Mouse (Mus musculus) liver, embryonic 14.5 days (tissue): ENCODE results near the gene Apbb1ip. TPM values are rescaled to one million over a fixed set of nuclear protein-coding genes. Genes with fewer than 3 reads are reported as not detected.

ENCODE experiments used
- ATAC-seq: fragments of 200-750 bp; cut with Nextera tagmentation; 2 replicates; pipeline ENCODE4 v1.8.0; 2017; ENCODE audit warnings: moderate number of reproducible peaks, mild to moderate bottlenecking, moderate library complexity; ENCODE audit not compliant: insufficient read depth
- DNase-seq, 3 experiments: peaks; one replicate each; pipeline ENCODE4 v3.0.0-alpha.2; 2012 to 2013; ENCODE audit warnings: low read depth in 3 of 3, low spot score in 3 of 3
- H3K27ac ChIP-seq: fragments of 300-500 bp; sonication (generic); 2 replicates; pipeline ENCODE4 v1.5.1; 2014; ENCODE audit warnings: moderate library complexity, mild to moderate bottlenecking, control low read depth, inconsistent platforms
- H3K27me3 ChIP-seq: fragments of 300-500 bp; sonication (generic); 2 replicates; pipeline ENCODE4 v1.6.1; 2014; ENCODE audit warnings: mild to moderate bottlenecking, low read length, moderate library complexity; ENCODE audit not compliant: control insufficient read depth, insufficient read depth
- H3K36me3 ChIP-seq: fragments of 300-500 bp; sonication (generic); replicated peaks from 2 replicates; pipeline ENCODE4 v1.6.1; 2014; ENCODE audit warnings: low read depth; ENCODE audit not compliant: control insufficient read depth, insufficient read depth
- H3K4me1 ChIP-seq, 2 experiments: fragments of 200-500 bp in 1 of 2; fragments of 300-500 bp in 1 of 2; sonication (generic) in 1 of 2; replicated peaks; 2 replicates each; pipeline ENCODE4 v1.6.1; 2012 to 2014; ENCODE audit warnings: antibody characterized with exemption in 1 of 2, inconsistent platforms in 1 of 2, low read length in 1 of 2; ENCODE audit not compliant: control insufficient read depth in 2 of 2, insufficient read depth in 2 of 2
- H3K4me2 ChIP-seq: fragments of 300-500 bp; sonication (generic); 2 replicates; pipeline ENCODE4 v1.6.1; 2014; ENCODE audit warnings: low read depth, mild to moderate bottlenecking, control low read depth, moderate library complexity
- H3K4me3 ChIP-seq, 2 experiments: fragments of 200-500 bp in 1 of 2; fragments of 300-500 bp in 1 of 2; sonication (generic) in 1 of 2; 2 replicates each; pipeline ENCODE4 v1.5.1; 2012 to 2014; ENCODE audit warnings: low read depth in 2 of 2, low read length in 2 of 2, mild to moderate bottlenecking in 2 of 2, control low read depth in 1 of 2, inconsistent platforms in 1 of 2, moderate library complexity in 1 of 2; ENCODE audit not compliant: insufficient read depth in 1 of 2
- H3K9ac ChIP-seq: fragments of 300-500 bp; sonication (generic); replicated peaks from 2 replicates; pipeline ENCODE4 v1.6.1; 2014; ENCODE audit warnings: mild to moderate bottlenecking, control low read depth, moderate library complexity
- H3K9me3 ChIP-seq: fragments of 300-500 bp; sonication (generic); 2 replicates; pipeline ENCODE4 v1.6.1; 2016; ENCODE audit warnings: low read length, mixed read lengths; ENCODE audit not compliant: control insufficient read depth
- CTCF ChIP-seq: IDR thresholded peaks from 2 replicates; pipeline ENCODE4 v1.5.1; 2016; ENCODE audit warnings: antibody characterized with exemption, low read depth, control low read depth
- EP300 ChIP-seq: IDR thresholded peaks from 2 replicates; pipeline ENCODE4 v1.6.1; 2016; ENCODE audit warnings: antibody characterized with exemption, low read depth
- WGBS: fragments of 180-500 bp; shearing (Covaris S2); extraction: QIAGEN DNeasy Blood & Tissue Kit; methylation state at CpG from one replicate; pipeline ENCODE4 v1.1.7; 2014; ENCODE audit not compliant: insufficient replicate concordance; 5-methylcytosine and 5-hydroxymethylcytosine counted together
- polyA plus RNA-seq, 2 experiments: library from polyadenylated mRNA; depleted of rRNA in 1 of 2; stranded (reverse) in 1 of 2; unstranded in 1 of 2; fragments of >200 nt; fragmentation: Nextera tagmentation in 1 of 2; extraction: Ambion mirVana in 1 of 2; gene quantifications; 2 replicates each; pipeline versions ENCODE4 v1.2.1 to v1.2.3; 2012 to 2014

Gene Apbb1ip
- polyA plus RNA-seq (2012; rRNA removed) (4.3 and 7.3 TPM in 2 replicates), polyA plus RNA-seq (2014; fragmentation: Nextera tagmentation; extraction: Ambion mirVana) (10.6 and 12.2 TPM in 2 replicates)

GRCm38 (mm10) chr2:22773549-22774180 is at the start of gene Apbb1ip:
TSS of gene Apbb1ip (plus strand) at chr2:22774094.
- 5% methylated on average over 9 of the region's 9 CpGs for WGBS
- H3K27me3 ChIP-seq = no peaks in the 10 kb centered on the region
- DNase-seq (no peak), ATAC-seq (peak; percentile 38; the same call in 1 of the 2 replicates)
- peak within 1 kb of the TSS; percentile 55 to 67 for H3K4me3 ChIP-seq
- H3K36me3 ChIP-seq = no peaks in the 10 kb centered on the region
- H3K4me2 ChIP-seq = peak within 1 kb of the TSS; percentile 89
- no peaks in the 10 kb centered on the region for H3K9me3 ChIP-seq
- H3K27ac ChIP-seq = peak within 1 kb of the TSS; percentile 74
- TF ChIP-seq EP300 (no peak), CTCF (no peak)
- H3K9ac ChIP-seq = peak within 1 kb of the TSS; percentile 73
- peaks cover 9 to 18% of the 10 kb centered on the region in 2 experiments for H3K4me1 ChIP-seq

GRCm38 (mm10) chr2:22727113-22727512 is 46.8 kb upstream of the Apbb1ip start:
- WGBS = 50% methylated on average over 1 of the region's 1 CpGs
- Histone ChIP-seq H3K4me2 (no peak overlapping the region), H3K9ac (no peak overlapping the region)

GRCm38 (mm10) chr2:22736134-22736533 is 37.8 kb upstream of the Apbb1ip start:
- no peak overlapping the region for H3K4me2 ChIP-seq
- H3K36me3 ChIP-seq = no peaks in the 10 kb centered on the region
- 33% methylated on average over 2 of the region's 2 CpGs for WGBS
- no peaks in the 10 kb centered on the region for H3K9me3 ChIP-seq
- DNase-seq = no peak
- TF ChIP-seq CTCF (no peak), EP300 (no peak)
- no peak overlapping the region for H3K27ac ChIP-seq
- H3K4me1 ChIP-seq = no peaks in the 10 kb centered on the region
- ATAC-seq = no peak
- no peak overlapping the region for H3K4me3 ChIP-seq
- H3K9ac ChIP-seq = no peak overlapping the region
- H3K27me3 ChIP-seq = no peaks in the 10 kb centered on the region

More at GRCm38 (mm10) chr2:22727113-22727512, 46.8 kb upstream of the Apbb1ip start:
- DNase-seq (no peak), ATAC-seq (no peak)
- TF ChIP-seq EP300 (no peak), CTCF (no peak)
- Histone ChIP-seq H3K36me3 (no peaks in the 10 kb centered on the region), H3K27ac (no peak overlapping the region), H3K4me3 (no peak overlapping the region), H3K27me3 (no peaks in the 10 kb centered on the region), H3K4me1 (no peaks in the 10 kb centered on the region), H3K9me3 (no peaks in the 10 kb centered on the region)

GRCm38 (mm10) chr2:22739369-22739768 is 34.5 kb upstream of the Apbb1ip start:
- ATAC-seq (no peak), DNase-seq (peak in 1 of 3 experiments; percentile 42)
- Histone ChIP-seq H3K27ac (no peak overlapping the region), H3K9ac (no peak overlapping the region), H3K9me3 (no peaks in the 10 kb centered on the region), H3K4me3 (no peak overlapping the region), H3K36me3 (no peaks in the 10 kb centered on the region), H3K27me3 (no peaks in the 10 kb centered on the region), H3K4me2 (no peak overlapping the region), H3K4me1 (no peaks in the 10 kb centered on the region)
- no peak for TF ChIP-seq CTCF
- no peak for TF ChIP-seq EP300
- WGBS = 46% methylated on average over 1 of the region's 1 CpGs

- 57% methylated on average over 1 of the region's 1 CpGs for WGBS
- H3K9me3 ChIP-seq = no peaks in the 10 kb centered on the region
- no peaks in the 10 kb centered on the region for H3K4me1 ChIP-seq
- no peak overlapping the region for H3K4me3 ChIP-seq
- ATAC-seq = no peak
- no peak for DNase-seq
- H3K4me2 ChIP-seq = no peak overlapping the region
- TF ChIP-seq CTCF = no peak
- no peak for TF ChIP-seq EP300
- no peaks in the 10 kb centered on the region for H3K27me3 ChIP-seq
- H3K9ac ChIP-seq = no peak overlapping the region
- H3K27ac ChIP-seq = no peak overlapping the region
- H3K36me3 ChIP-seq = no peaks in the 10 kb centered on the region
These were observed 33.5 kb upstream of the Apbb1ip start for GRCm38 (mm10) chr2:22740441-22740840.
